Mouse (Mus musculus) Muller cell, postnatal 12 days (primary cell): Measurements from ENCODE around the gene Snta1.
"Not testable (repeated sequence)": the region's sequence is repeated elsewhere in the genome, so short reads cannot be mapped to it uniquely, and the experiment has no call there.

Experiments
- DNase-seq: peaks from one replicate; pipeline ENCODE4 v3.0.0-alpha.2; 2015; ENCODE audit errors: inconsistent ontology term

Gene Snta1

GRCm38 (mm10) chr2:154372842-154373500 lies 34.9 kb downstream of the Snta1 start, which contains the start of gene Cdk5rap1:
TSS of gene Cdk5rap1 (minus strand) at chr2:154373010.
- no peak for DNase-seq

- peak; percentile 86 for DNase-seq
Measured at GRCm38 (mm10) chr2:154372151-154372829, 35.6 kb downstream of the Snta1 start.

GRCm38 (mm10) chr2:154367510-154367909 lies 40.4 kb downstream of the Snta1 start:
- no peak for DNase-seq

GRCm38 (mm10) chr2:154354000-154354425 lies 53.9 kb downstream of the Snta1 start:
- DNase-seq = not testable (repeated sequence)

- no peak for DNase-seq
Measured at GRCm38 (mm10) chr2:154348152-154348551, 59.7 kb downstream of the Snta1 start.

GRCm38 (mm10) chr2:154339356-154339755 lies 68.5 kb downstream of the Snta1 start:
- DNase-seq = no peak

GRCm38 (mm10) chr2:154338161-154338560 lies 69.7 kb downstream of the Snta1 start:
- DNase-seq = peak; percentile 2

- DNase-seq = no peak
Measured at GRCm38 (mm10) chr2:154335572-154335971, 72.3 kb downstream of the Snta1 start.

- DNase-seq = no peak
Measured at GRCm38 (mm10) chr2:154326852-154327251, 81.0 kb downstream of the Snta1 start.
